Mouse (Mus musculus) layer of hippocampus, adult 8-10 months (tissue): ENCODE data around the gene Dld. TPM values are rescaled to one million over a fixed set of nuclear protein-coding genes. Genes with fewer than 3 reads are reported as not detected.

Source experiments
- DNase-seq, 2 experiments: peaks; one replicate each; pipeline ENCODE4 v3.0.0; 2022; ENCODE audit warnings: low spot score in 2 of 2
- total RNA-seq, 4 experiments: library from RNA; stranded (reverse); gene quantifications; 2 replicates each; pipeline ENCODE4 v1.2.4; 2022

Gene Dld
- total RNA-seq, 4 experiments from 2014 or later: 95.7 to 114 (median 110) TPM

GRCm38 (mm10) chr12:31294996-31295395 is 56.3 kb downstream of the Dld start:
- no peak for DNase-seq

GRCm38 (mm10) chr12:31294526-31294925 is 56.7 kb downstream of the Dld start:
- no peak for DNase-seq

- no peak for DNase-seq
Observed at GRCm38 (mm10) chr12:31293361-31294142, 57.7 kb downstream of the Dld start.

- no peak for DNase-seq
Observed at GRCm38 (mm10) chr12:31290951-31291350, 60.3 kb downstream of the Dld start.

- no peak for DNase-seq
Observed at GRCm38 (mm10) chr12:31289046-31289445, 62.2 kb downstream of the Dld start.

- no peak for DNase-seq
Observed at GRCm38 (mm10) chr12:31283617-31284136, 67.6 kb downstream of the Dld start.

GRCm38 (mm10) chr12:31283131-31283530 is 68.1 kb downstream of the Dld start:
- DNase-seq: no peak

- DNase-seq: no peak
Observed at GRCm38 (mm10) chr12:31282241-31282640, 69.0 kb downstream of the Dld start.

Other genes with a start within 250 kb of the Dld start
- not detected for gene Gm6993, start 110.7 kb downstream of the Dld start, total RNA-seq
- gene Lamb1, start 86.2 kb downstream of the Dld start, total RNA-seq: 10 to 100 TPM; 32.9 to 38.1 (median 35.4) TPM
- gene Slc26a3, start 39.4 kb upstream of the Dld start, total RNA-seq: under 1 TPM; 0.25 to 0.41 (median 0.27) TPM
- 10 to 100 TPM; 22.4 to 26.9 (median 25.1) TPM for gene Cbll1, start 148.2 kb upstream of the Dld start, total RNA-seq
- gene Slc26a4, start 208.5 kb upstream of the Dld start, total RNA-seq: 10 to 100 TPM in 3 of 4 experiments, 1 to 10 TPM in 1; 9.8 to 13.1 (median 10.8) TPM